Mouse (Mus musculus) limb, embryonic 14.5 days (tissue): Measurements from ENCODE around the gene Gm37240. TPM values are rescaled to one million over a fixed set of nuclear protein-coding genes. Genes with fewer than 3 reads are reported as not detected.
A peak's percentile ranks its signal among the peaks of the same experiment; 100 is the strongest.

Source experiments
- ATAC-seq: fragments of 200-750 bp; cut with Nextera tagmentation; 2 replicates; pipeline ENCODE4 v1.8.0; 2017; ENCODE audit warnings: low read depth, moderate number of reproducible peaks, moderate TSS enrichment; ENCODE audit not compliant: low FRiP score
- DNase-seq: peaks from one replicate; pipeline ENCODE4 v3.0.0-alpha.2; 2015; ENCODE audit warnings: low spot score
- H3K27ac ChIP-seq: fragments of 300-500 bp; sonication (generic); replicated peaks from 2 replicates; pipeline ENCODE4 v1.5.1; 2014; ENCODE audit warnings: low read depth, mild to moderate bottlenecking, low read length, moderate library complexity, mixed read lengths
- H3K27me3 ChIP-seq: fragments of 300-500 bp; sonication (generic); 2 replicates; pipeline ENCODE4 v1.6.1; 2014; ENCODE audit warnings: low read length, mixed read lengths; ENCODE audit not compliant: control insufficient read depth, insufficient read depth
- H3K36me3 ChIP-seq: fragments of 300-500 bp; sonication (generic); 2 replicates; pipeline ENCODE4 v1.6.1; 2014; ENCODE audit warnings: mild to moderate bottlenecking, low read length, moderate library complexity, mixed read lengths; ENCODE audit not compliant: control insufficient read depth, insufficient read depth
- H3K4me1 ChIP-seq: fragments of 300-500 bp; sonication (generic); 2 replicates; pipeline ENCODE4 v1.6.1; 2014; ENCODE audit warnings: antibody characterized with exemption, low read length, mixed read lengths; ENCODE audit not compliant: control insufficient read depth, insufficient read depth
- H3K4me2 ChIP-seq: fragments of 300-500 bp; sonication (generic); replicated peaks from 2 replicates; pipeline ENCODE4 v1.6.1; 2014; ENCODE audit warnings: low read depth, mild to moderate bottlenecking, low read length, moderate library complexity; ENCODE audit not compliant: severe bottlenecking
- H3K4me3 ChIP-seq: fragments of 300-500 bp; sonication (generic); replicated peaks from 2 replicates; pipeline ENCODE4 v1.5.1; 2014; ENCODE audit warnings: low read length
- H3K9ac ChIP-seq: fragments of 300-500 bp; sonication (generic); 2 replicates; pipeline ENCODE4 v1.6.1; 2014; ENCODE audit warnings: mild to moderate bottlenecking, low read depth, low read length, moderate library complexity; ENCODE audit not compliant: severe bottlenecking
- H3K9me3 ChIP-seq: fragments of 300-500 bp; sonication (generic); 2 replicates; pipeline ENCODE4 v1.6.1; 2016; ENCODE audit warnings: low read length; ENCODE audit not compliant: control insufficient read depth
- POLR2A ChIP-seq: fragments of 200-500 bp; IDR thresholded peaks from 2 replicates; pipeline ENCODE4 v1.8.0; 2012; ENCODE audit warnings: inconsistent platforms, mild to moderate bottlenecking, moderate library complexity, borderline replicate concordance; ENCODE audit not compliant: insufficient read depth, insufficient read length; ENCODE audit errors: extremely low read depth
- WGBS: fragments of 180-500 bp; shearing (Covaris S2); extraction: QIAGEN DNeasy Blood & Tissue Kit; methylation state at CpG from one replicate; pipeline ENCODE4 v1.1.7; 2014; 5-methylcytosine and 5-hydroxymethylcytosine counted together
- polyA plus RNA-seq, 2 experiments: library from polyadenylated mRNA; depleted of rRNA in 1 of 2; stranded (reverse) in 1 of 2; unstranded in 1 of 2; fragments of >200 nt; fragmentation: Nextera tagmentation in 1 of 2; extraction: Ambion mirVana in 1 of 2; gene quantifications; 2 replicates each; pipeline versions ENCODE4 v1.2.1 to v1.2.3; 2012 to 2014

Gm37240 gene
- polyA plus RNA-seq, 2 experiments, result 2.0 to 13.4 TPM

- DNase-seq, result no peak
- WGBS, result 93% methylated on average over 6 of the region's 6 CpGs
- no peak overlapping the region for H3K27ac ChIP-seq
- no peaks in the 10 kb centered on the region for H3K36me3 ChIP-seq
- H3K4me3 ChIP-seq, result no peak overlapping the region
- TF ChIP-seq POLR2A, result no peak
- no peak for ATAC-seq
- H3K9me3 ChIP-seq, result no peaks in the 10 kb centered on the region
- H3K4me1 ChIP-seq, result no peaks in the 10 kb centered on the region
- H3K27me3 ChIP-seq, result no peaks in the 10 kb centered on the region
- H3K9ac ChIP-seq, result no peak overlapping the region
- H3K4me2 ChIP-seq, result no peak overlapping the region
Measured at GRCm38 (mm10) chr3:84673552-84673951, 1213.8 kb downstream of the Gm37240 start.

- 88% methylated on average over 12 of the region's 12 CpGs for WGBS
Measured at GRCm38 (mm10) chr3:84672136-84672535, 1215.2 kb downstream of the Gm37240 start.

GRCm38 (mm10) chr3:84668957-84669356 lies 1218.4 kb downstream of the Gm37240 start:
- Histone ChIP-seq H3K9me3 (no peaks in the 10 kb centered on the region), H3K27me3 (peaks cover 11% of the 10 kb centered on the region; the same call in 1 of the 2 replicates), H3K4me2 (no peak overlapping the region), H3K27ac (no peak overlapping the region), H3K4me3 (no peak overlapping the region), H3K9ac (no peak overlapping the region), H3K4me1 (peaks cover 14% of the 10 kb centered on the region; the same call in 1 of the 2 replicates), H3K36me3 (no peaks in the 10 kb centered on the region)
- ATAC-seq, result no peak
- no peak for DNase-seq
- no peak for TF ChIP-seq POLR2A
- WGBS, result 89% methylated on average over 3 of the region's 3 CpGs

More at GRCm38 (mm10) chr3:84672136-84672535, 1215.2 kb downstream of the Gm37240 start:
- TF ChIP-seq POLR2A, result no peak
- no peak for DNase-seq
- Histone ChIP-seq H3K36me3 (no peaks in the 10 kb centered on the region), H3K27me3 (no peaks in the 10 kb centered on the region), H3K9ac (no peak overlapping the region), H3K4me3 (no peak overlapping the region), H3K9me3 (no peaks in the 10 kb centered on the region), H3K4me2 (no peak overlapping the region), H3K27ac (no peak overlapping the region), H3K4me1 (no peaks in the 10 kb centered on the region)
- ATAC-seq, result no peak

- Histone ChIP-seq H3K27ac (no peak overlapping the region), H3K36me3 (no peaks in the 10 kb centered on the region), H3K27me3 (peaks cover 11% of the 10 kb centered on the region; the same call in 1 of the 2 replicates), H3K9me3 (no peaks in the 10 kb centered on the region), H3K4me2 (peak overlapping the region; percentile 71), H3K4me1 (peaks cover 14% of the 10 kb centered on the region; the same call in 1 of the 2 replicates), H3K4me3 (peak overlapping the region; percentile 39), H3K9ac (0 out of 2 replicates have a peak overlapping the region, but pooled peaks have one; percentile 47)
- TF ChIP-seq POLR2A, result no peak
- peak; percentile 30; the same call in 1 of the 2 replicates for ATAC-seq
- no peak for DNase-seq
- 4% methylated on average over 21 of the region's 21 CpGs for WGBS
Measured at GRCm38 (mm10) chr3:84665255-84666073, 1221.9 kb downstream of the Gm37240 start.

GRCm38 (mm10) chr3:84664686-84665085 lies 1222.6 kb downstream of the Gm37240 start:
- H3K27me3 ChIP-seq, result peaks cover 11% of the 10 kb centered on the region; the same call in 1 of the 2 replicates
- H3K4me2 ChIP-seq, result no peak overlapping the region
- 64% methylated on average over 8 of the region's 8 CpGs for WGBS
- no peak overlapping the region for H3K27ac ChIP-seq
- H3K4me1 ChIP-seq, result peaks cover 14% of the 10 kb centered on the region; the same call in 1 of the 2 replicates
- no peak for DNase-seq
- H3K9me3 ChIP-seq, result no peaks in the 10 kb centered on the region
- no peak overlapping the region for H3K4me3 ChIP-seq
- no peak for ATAC-seq
- no peak for TF ChIP-seq POLR2A
- H3K36me3 ChIP-seq, result no peaks in the 10 kb centered on the region
- no peak overlapping the region for H3K9ac ChIP-seq
